Mouse (Mus musculus): Measurements from ENCODE around the gene Pex5l. TPM values are rescaled to one million over a fixed set of nuclear protein-coding genes. Genes with fewer than 3 reads are reported as not detected.

The Pex5l gene
- polyA plus RNA-seq, 1 experiment = 0.04 TPM

- H3K79me2 ChIP-seq (ENCODE audit: control insufficient read depth, insufficient read depth) = no peaks in the 10 kb centered on the region
- H3K36me3 ChIP-seq (ENCODE audit: control insufficient read depth, insufficient read depth) = no peaks in the 10 kb centered on the region
- H3ac ChIP-seq (ENCODE audit: control insufficient read depth, insufficient read length) = no peak overlapping the region
- H3K4me2 ChIP-seq (ENCODE audit: low read depth) = no peak overlapping the region
- H3K27me3 ChIP-seq (ENCODE audit: control insufficient read depth, insufficient read depth, insufficient read length) = no peaks in the 10 kb centered on the region
- TF ChIP-seq MAX (IDR thresholded peaks at IDR 0.05; ENCODE audit: low read depth) (no peak), TCF3 (IDR thresholded peaks at IDR 0.05; ENCODE audit: insufficient read length, low read depth) (no peak), TCF12 (IDR thresholded peaks at IDR 0.05; ENCODE audit: insufficient read depth, poor library complexity, severe bottlenecking) (no peak), CEBPB (IDR thresholded peaks at IDR 0.05; ENCODE audit: insufficient read depth, poor library complexity, severe bottlenecking) (no peak), E2F4 (IDR thresholded peaks at IDR 0.05; ENCODE audit: insufficient read depth) (no peak), POLR2AphosphoS2 (IDR thresholded peaks at IDR 0.05; ENCODE audit: insufficient read length, low read depth) (no peak), POLR2A (IDR thresholded peaks at IDR 0.05; ENCODE audit: insufficient read length, low read depth) (no peak), MYOG (IDR thresholded peaks at IDR 0.05; ENCODE audit: control insufficient read depth in 1 of 3, insufficient read depth in 1 of 3, insufficient read length in 2 of 3, low read depth in 2 of 3) (no peak), SRF (IDR thresholded peaks at IDR 0.05; ENCODE audit: control insufficient read depth, insufficient read length, low read depth) (no peak), USF1 (IDR thresholded peaks at IDR 0.05; ENCODE audit: low read depth) (no peak), REST (IDR thresholded peaks at IDR 0.05; ENCODE audit: insufficient read depth, insufficient read length) (no peak), MYOD1 (IDR thresholded peaks at IDR 0.05; ENCODE audit: control insufficient read depth in 1 of 3, insufficient read length in 2 of 3, low read depth in 2 of 3) (no peak)
- no peak overlapping the region for H3K4me3 ChIP-seq
These were observed 238.4 kb downstream of the Pex5l start for GRCm38 (mm10) chr3:32904599-32904998.

GRCm38 (mm10) chr3:32903462-32903861 is 239.6 kb downstream of the Pex5l start:
- H3K79me2 ChIP-seq (ENCODE audit: control insufficient read depth, insufficient read depth) = no peaks in the 10 kb centered on the region
- H3K4me3 ChIP-seq = no peak overlapping the region
- H3K4me2 ChIP-seq (ENCODE audit: low read depth) = no peak overlapping the region
- no peak overlapping the region for H3ac ChIP-seq (ENCODE audit: control insufficient read depth, insufficient read length)
- H3K36me3 ChIP-seq (ENCODE audit: control insufficient read depth, insufficient read depth) = no peaks in the 10 kb centered on the region
- TF ChIP-seq MYOD1 (IDR thresholded peaks at IDR 0.05; ENCODE audit: control insufficient read depth in 1 of 3, insufficient read length in 2 of 3, low read depth in 2 of 3) = no peak
- TF ChIP-seq REST (IDR thresholded peaks at IDR 0.05; ENCODE audit: insufficient read depth, insufficient read length) = no peak
- TF ChIP-seq CEBPB (IDR thresholded peaks at IDR 0.05; ENCODE audit: insufficient read depth, poor library complexity, severe bottlenecking) = no peak
- TF ChIP-seq POLR2A (IDR thresholded peaks at IDR 0.05; ENCODE audit: insufficient read length, low read depth) = no peak
- TF ChIP-seq E2F4 (IDR thresholded peaks at IDR 0.05; ENCODE audit: insufficient read depth) = no peak
- no peak for TF ChIP-seq TCF12 (IDR thresholded peaks at IDR 0.05; ENCODE audit: insufficient read depth, poor library complexity, severe bottlenecking)
- TF ChIP-seq MYOG (IDR thresholded peaks at IDR 0.05; ENCODE audit: control insufficient read depth in 1 of 3, insufficient read depth in 1 of 3, insufficient read length in 2 of 3, low read depth in 2 of 3) = no peak
- TF ChIP-seq MAX (IDR thresholded peaks at IDR 0.05; ENCODE audit: low read depth) = no peak
- TF ChIP-seq POLR2AphosphoS2 (IDR thresholded peaks at IDR 0.05; ENCODE audit: insufficient read length, low read depth) = no peak
- no peak for TF ChIP-seq SRF (IDR thresholded peaks at IDR 0.05; ENCODE audit: control insufficient read depth, insufficient read length, low read depth)
- no peak for TF ChIP-seq USF1 (IDR thresholded peaks at IDR 0.05; ENCODE audit: low read depth)
- no peak for TF ChIP-seq TCF3 (IDR thresholded peaks at IDR 0.05; ENCODE audit: insufficient read length, low read depth)
- no peaks in the 10 kb centered on the region for H3K27me3 ChIP-seq (ENCODE audit: control insufficient read depth, insufficient read depth, insufficient read length)

All from myocyte (in vitro differentiated cells).